Mouse (Mus musculus) right cerebral cortex, adult 18-20 months (tissue): ENCODE measurements around the gene Wnt10a.
"Not testable (repeated sequence)": the region's sequence is repeated elsewhere in the genome, so short reads cannot be mapped to it uniquely, and the experiment has no call there.

Experiments used
- DNase-seq: peaks from one replicate; pipeline ENCODE4 v3.0.0; 2022; ENCODE audit warnings: mixed read lengths

Wnt10a gene

GRCm38 (mm10) chr1:74816612-74817199 lies 25.4 kb downstream of the Wnt10a start:
- DNase-seq: peak; percentile 93

GRCm38 (mm10) chr1:74817219-74817618 lies 25.9 kb downstream of the Wnt10a start:
- DNase-seq: no peak

GRCm38 (mm10) chr1:74818509-74818908 lies 27.2 kb downstream of the Wnt10a start:
- DNase-seq: no peak

GRCm38 (mm10) chr1:74823598-74823997 lies 32.3 kb downstream of the Wnt10a start:
- not testable (repeated sequence) for DNase-seq

GRCm38 (mm10) chr1:74824518-74825302 lies 33.4 kb downstream of the Wnt10a start:
- peak; percentile 86 for DNase-seq

- peak; percentile 89 for DNase-seq
Observed at GRCm38 (mm10) chr1:74830061-74830460, 38.7 kb downstream of the Wnt10a start.

GRCm38 (mm10) chr1:74833255-74833654 lies 41.9 kb downstream of the Wnt10a start:
- no peak for DNase-seq

GRCm38 (mm10) chr1:74843090-74843489 lies 51.8 kb downstream of the Wnt10a start:
- DNase-seq: no peak

- DNase-seq: no peak
Observed at GRCm38 (mm10) chr1:74846341-74846740, 55.0 kb downstream of the Wnt10a start.

GRCm38 (mm10) chr1:74848946-74849345 lies 57.6 kb downstream of the Wnt10a start:
- DNase-seq: peak; percentile 46

- peak; percentile 92 for DNase-seq
Observed at GRCm38 (mm10) chr1:74850251-74850650, 58.9 kb downstream of the Wnt10a start.

- peak; percentile 64 for DNase-seq
Observed at GRCm38 (mm10) chr1:74851001-74851775, 59.9 kb downstream of the Wnt10a start.
